Mouse (Mus musculus) stomach, embryonic 16.5 days (tissue): ENCODE results near the gene Gm3776. TPM values are rescaled to one million over a fixed set of nuclear protein-coding genes. Genes with fewer than 3 reads are reported as not detected.
"Not testable (repeated sequence)": the region's sequence is repeated elsewhere in the genome, so short reads cannot be mapped to it uniquely, and the experiment has no call there.

ENCODE experiments used
- ATAC-seq: fragments of 200-750 bp; cut with Nextera tagmentation; 2 replicates; pipeline ENCODE4 v1.8.0; 2017; ENCODE audit warnings: moderate number of reproducible peaks, moderate TSS enrichment; ENCODE audit not compliant: insufficient read depth, low FRiP score
- H3K27ac ChIP-seq: fragments of 300-500 bp; sonication (generic); 2 replicates; pipeline ENCODE4 v1.5.1; 2014; ENCODE audit warnings: low read length
- H3K27me3 ChIP-seq: fragments of 300-500 bp; sonication (generic); 2 replicates; pipeline ENCODE4 v1.6.1; 2014; ENCODE audit warnings: low read length, control low read depth, mixed read lengths; ENCODE audit not compliant: control insufficient read depth, insufficient read depth
- H3K36me3 ChIP-seq: fragments of 300-500 bp; sonication (generic); 2 replicates; pipeline ENCODE4 v1.6.1; 2014; ENCODE audit warnings: low read length; ENCODE audit not compliant: control insufficient read depth, insufficient read depth
- H3K4me1 ChIP-seq: fragments of 300-500 bp; sonication (generic); 2 replicates; pipeline ENCODE4 v1.6.1; 2014; ENCODE audit warnings: low read length, control low read depth, mixed read lengths; ENCODE audit not compliant: control insufficient read depth, insufficient read depth
- H3K4me2 ChIP-seq: fragments of 300-500 bp; sonication (generic); 2 replicates; pipeline ENCODE4 v1.6.1; 2014; ENCODE audit warnings: low read depth, low read length, mixed read lengths
- H3K4me3 ChIP-seq: fragments of 300-500 bp; sonication (generic); replicated peaks from 2 replicates; pipeline ENCODE4 v1.5.1; 2014; ENCODE audit warnings: mild to moderate bottlenecking, low read length
- H3K9ac ChIP-seq: fragments of 300-500 bp; sonication (generic); 2 replicates; pipeline ENCODE4 v1.6.1; 2014; ENCODE audit warnings: low read length
- H3K9me3 ChIP-seq: fragments of 300-500 bp; sonication (generic); replicated peaks from 2 replicates; pipeline ENCODE4 v1.6.1; 2016; ENCODE audit warnings: low read length, control low read depth; ENCODE audit not compliant: control insufficient read depth
- WGBS: fragments of 180-500 bp; shearing (Covaris S2); extraction: QIAGEN DNeasy Blood & Tissue Kit; methylation state at CpG from one replicate; pipeline ENCODE4 v1.1.7; 2014; 5-methylcytosine and 5-hydroxymethylcytosine counted together
- polyA plus RNA-seq: library from polyadenylated mRNA; unstranded; fragments of >200 nt; fragmentation: Nextera tagmentation; extraction: Ambion mirVana; gene quantifications from 2 replicates; pipeline ENCODE4 v1.2.1, GENCODE M21; 2015

Gm3776 gene
- polyA plus RNA-seq, 1 experiment from 2014 or later: 87.2 TPM

DNA sequence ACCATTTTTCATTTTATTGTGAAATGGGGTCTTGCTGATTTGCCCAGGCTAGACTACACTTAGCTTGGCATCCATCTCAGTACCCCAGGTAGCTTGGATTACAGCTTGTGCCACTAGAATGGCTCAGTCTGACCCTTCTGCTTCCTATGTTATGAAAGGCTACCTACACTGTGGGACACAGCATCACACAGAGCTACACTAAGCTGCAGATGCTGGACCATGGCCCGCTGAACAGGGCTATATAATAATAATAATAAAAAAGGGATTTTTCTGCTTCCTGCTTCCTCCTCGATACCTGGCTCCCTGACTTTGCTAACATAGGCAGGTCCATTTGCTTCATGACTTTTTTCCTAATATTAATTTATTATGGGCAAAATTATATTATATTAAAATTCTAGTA, 32.5 kb upstream of the Gm3776 start:
- ATAC-seq: no peak
- no peak overlapping the region for H3K9ac ChIP-seq
- no peaks in the 10 kb centered on the region for H3K9me3 ChIP-seq
- H3K36me3 ChIP-seq: no peaks in the 10 kb centered on the region
- H3K27me3 ChIP-seq: no peaks in the 10 kb centered on the region
- no peak overlapping the region for H3K27ac ChIP-seq
- 91% methylated on average over 2 of the region's 2 CpGs for WGBS
- no peaks in the 10 kb centered on the region for H3K4me1 ChIP-seq
- no peak overlapping the region for H3K4me2 ChIP-seq
- H3K4me3 ChIP-seq: no peak overlapping the region

DNA sequence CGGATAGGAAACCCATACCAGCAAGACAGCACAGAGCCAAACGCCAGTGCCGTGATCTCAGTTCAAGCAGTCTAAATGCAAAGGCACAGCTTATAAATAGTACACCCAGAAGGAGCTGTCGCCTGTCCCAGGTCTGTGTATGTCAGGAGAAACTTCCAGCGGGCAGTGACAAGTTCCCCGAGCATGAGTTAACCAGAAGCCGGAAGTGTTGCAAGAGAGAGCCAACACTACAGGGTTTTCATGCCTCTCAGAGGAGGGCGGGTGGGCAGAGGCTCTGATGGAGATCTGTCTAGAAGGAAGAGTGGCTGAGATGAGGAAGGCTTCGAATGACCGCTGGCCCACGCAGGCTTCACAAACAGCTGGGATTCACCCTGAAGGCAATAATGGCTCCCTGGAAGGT, 31.6 kb upstream of the Gm3776 start:
- Histone ChIP-seq H3K4me1 (no peaks in the 10 kb centered on the region), H3K27me3 (no peaks in the 10 kb centered on the region), H3K4me3 (no peak overlapping the region), H3K36me3 (no peaks in the 10 kb centered on the region), H3K4me2 (no peak overlapping the region), H3K9me3 (no peaks in the 10 kb centered on the region), H3K27ac (no peak overlapping the region), H3K9ac (no peak overlapping the region)
- no peak for ATAC-seq
- WGBS: 73% methylated on average over 11 of the region's 11 CpGs

DNA sequence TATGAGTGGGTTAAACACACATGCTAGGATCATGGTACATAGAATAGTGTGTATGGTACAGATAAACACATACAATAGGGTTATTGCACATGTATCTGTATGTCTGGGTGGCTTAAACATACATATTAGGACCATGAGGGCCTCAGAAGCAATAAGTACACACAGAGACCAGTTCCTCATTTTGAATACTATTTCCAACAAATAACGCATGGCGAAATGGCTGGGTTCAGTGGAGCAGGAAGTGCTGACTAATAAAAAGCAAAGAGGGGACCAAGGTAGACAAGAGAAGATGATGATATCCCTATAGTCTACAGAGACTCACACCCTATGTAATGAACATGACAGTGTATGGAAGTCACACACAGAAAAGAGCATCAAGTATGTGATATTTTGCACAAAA, 28.8 kb upstream of the Gm3776 start:
- no peak overlapping the region for H3K4me3 ChIP-seq
- no peak for ATAC-seq
- no peak overlapping the region for H3K4me2 ChIP-seq
- WGBS: 86% methylated on average over 2 of the region's 2 CpGs
- H3K27me3 ChIP-seq: no peaks in the 10 kb centered on the region
- H3K36me3 ChIP-seq: no peaks in the 10 kb centered on the region
- no peak overlapping the region for H3K9ac ChIP-seq
- H3K9me3 ChIP-seq: no peaks in the 10 kb centered on the region
- H3K27ac ChIP-seq: no peak overlapping the region
- no peaks in the 10 kb centered on the region for H3K4me1 ChIP-seq

DNA sequence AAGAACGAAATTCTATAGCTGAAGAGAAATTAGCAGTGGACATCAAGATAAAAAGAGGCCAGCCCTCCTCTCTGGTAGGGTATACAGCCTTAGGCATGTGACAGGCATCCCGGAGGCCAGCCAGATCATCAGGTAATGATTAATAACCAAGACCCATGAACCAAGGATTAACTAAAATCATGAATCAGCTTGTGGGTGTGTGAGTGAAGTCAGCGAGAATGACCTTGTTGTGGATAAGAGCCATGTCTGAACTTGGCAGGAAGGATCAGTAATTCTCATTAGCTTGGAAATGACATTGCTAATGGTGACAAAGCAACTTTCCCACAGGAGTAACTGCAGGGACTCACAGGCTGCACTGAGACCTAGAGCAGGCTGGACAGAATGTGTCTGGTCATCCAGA, 27.3 kb upstream of the Gm3776 start:
- H3K9me3 ChIP-seq, H3K4me1 ChIP-seq, H3K9ac ChIP-seq, H3K36me3 ChIP-seq, H3K27me3 ChIP-seq, H3K4me2 ChIP-seq, H3K4me3 ChIP-seq: not testable (repeated sequence)
- peak; percentile 66; the same call in 1 of the 2 replicates for ATAC-seq
- H3K27ac ChIP-seq: peak overlapping the region; percentile 67
- WGBS: 43% methylated on average over 3 of the region's 3 CpGs

DNA sequence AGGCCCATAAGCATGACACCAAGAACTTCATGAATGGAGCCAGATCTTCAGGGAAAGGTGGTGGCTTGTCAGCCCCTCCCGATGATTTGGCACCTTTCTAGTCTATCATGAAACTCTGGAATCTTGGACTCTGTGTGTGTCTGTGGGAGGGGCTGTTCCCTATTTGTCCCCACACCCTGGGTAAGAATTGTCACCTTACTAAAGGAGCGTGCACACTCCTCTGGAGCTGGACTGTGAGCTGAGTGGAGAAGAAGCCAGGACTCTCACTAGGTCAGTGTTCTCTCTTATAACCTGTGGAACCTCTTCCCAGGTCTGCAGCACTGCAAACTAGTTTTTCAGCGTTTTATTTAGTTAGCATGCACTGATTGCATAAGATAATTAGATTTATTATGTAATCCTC, 26.5 kb upstream of the Gm3776 start, which contains the start of gene Gsta1:
Gene Gsta1 (plus strand): TSS at position 196 of the 400 bp plus-strand sequence.
- not testable (repeated sequence) for H3K4me2 ChIP-seq
- H3K27ac ChIP-seq: peak within 1 kb of the TSS; percentile 67

DNA sequence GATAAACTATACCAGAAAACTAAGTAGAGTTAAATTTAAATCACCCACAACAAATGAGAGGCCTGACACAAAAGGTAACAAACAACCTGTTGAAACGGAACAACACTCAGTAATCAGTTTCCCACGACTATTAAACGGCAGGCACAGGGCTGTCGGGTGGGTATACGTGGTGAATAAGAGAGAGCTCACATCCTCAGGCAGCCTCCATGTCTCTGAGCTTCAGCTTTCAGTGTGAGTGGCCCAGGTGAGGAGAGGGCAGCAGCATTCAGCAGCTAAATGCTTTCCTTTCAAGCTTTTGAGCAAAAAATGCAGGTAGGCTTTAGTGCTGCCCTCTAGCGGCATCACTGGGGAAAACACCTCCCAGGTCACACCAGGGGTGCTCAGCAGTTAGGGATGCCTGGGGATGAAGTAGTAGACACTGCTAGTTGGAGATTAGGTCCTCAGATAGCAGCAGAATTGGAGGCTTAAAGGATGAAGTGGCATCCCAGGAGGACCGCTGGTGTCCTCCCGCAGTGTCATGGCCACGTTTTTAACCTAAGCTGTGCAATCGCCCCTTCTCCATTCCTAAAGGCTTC, 23.7 kb upstream of the Gm3776 start:
- WGBS: no CpG with 5 or more reads among the region's 10 CpGs
- H3K4me3 ChIP-seq, H3K9me3 ChIP-seq, H3K27me3 ChIP-seq, H3K9ac ChIP-seq, H3K27ac ChIP-seq, H3K4me2 ChIP-seq, H3K36me3 ChIP-seq, H3K4me1 ChIP-seq, ATAC-seq: not testable (repeated sequence)

More for the DNA sequence above, 26.5 kb upstream of the Gm3776 start, which contains the start of gene Gsta1:
- H3K36me3 ChIP-seq, H3K9ac ChIP-seq, H3K27me3 ChIP-seq, H3K4me3 ChIP-seq, H3K4me1 ChIP-seq, H3K9me3 ChIP-seq: not testable (repeated sequence)
- ATAC-seq: 0 out of 2 replicates have a peak, but pooled peaks have one; percentile 49
- 66% methylated on average over 1 of the region's 3 CpGs for WGBS

GRCm38 (mm10) chr9:78255683-78256470, 1.1 kb upstream of the Gm3776 start:
- not testable (repeated sequence) for H3K36me3 ChIP-seq, H3K9ac ChIP-seq, H3K4me3 ChIP-seq, H3K9me3 ChIP-seq, H3K27ac ChIP-seq, H3K27me3 ChIP-seq, H3K4me2 ChIP-seq, H3K4me1 ChIP-seq
- peak; percentile 68 for ATAC-seq
- 69% methylated on average over 4 of the region's 4 CpGs for WGBS

DNA sequence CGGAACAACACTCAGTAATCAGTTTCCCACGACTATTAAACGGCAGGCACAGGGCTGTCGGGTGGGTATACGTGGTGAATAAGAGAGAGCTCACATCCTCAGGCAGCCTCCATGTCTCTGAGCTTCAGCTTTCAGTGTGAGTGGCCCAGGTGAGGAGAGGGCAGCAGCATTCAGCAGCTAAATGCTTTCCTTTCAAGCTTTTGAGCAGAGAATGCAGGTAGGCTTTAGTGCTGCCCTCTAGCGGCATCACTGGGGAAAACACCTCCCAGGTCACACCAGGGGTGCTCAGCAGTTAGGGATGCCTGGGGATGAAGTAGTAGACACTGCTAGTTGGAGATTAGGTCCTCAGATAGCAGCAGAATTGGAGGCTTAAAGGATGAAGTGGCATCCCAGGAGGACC, 2.8 kb downstream of the Gm3776 start:
- ATAC-seq: peak; percentile 52; the same call in 1 of the 2 replicates
- H3K4me3 ChIP-seq, H3K27ac ChIP-seq, H3K36me3 ChIP-seq, H3K27me3 ChIP-seq, H3K4me2 ChIP-seq, H3K4me1 ChIP-seq, H3K9ac ChIP-seq, H3K9me3 ChIP-seq: not testable (repeated sequence)
- WGBS: 0% methylated on average over 1 of the region's 6 CpGs

DNA sequence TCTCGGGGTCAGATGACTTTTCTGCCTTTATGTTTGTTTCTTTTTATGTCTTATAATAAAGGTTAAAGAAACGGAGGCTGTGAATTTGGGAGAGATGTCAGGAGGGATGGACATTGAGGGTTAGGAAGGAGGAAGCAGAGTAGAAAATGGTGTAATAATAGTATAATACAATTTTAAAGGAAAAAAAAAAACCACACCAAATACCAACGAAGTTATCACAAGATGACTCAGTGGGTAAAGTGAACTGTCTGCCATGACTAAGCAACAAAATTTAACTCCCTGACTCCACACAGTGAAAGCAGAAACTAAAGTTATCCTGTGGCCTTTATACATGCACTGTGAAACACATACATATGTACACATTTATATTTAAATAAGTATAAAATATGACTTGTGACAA, 14.0 kb downstream of the Gm3776 start:
- H3K36me3 ChIP-seq, H3K4me3 ChIP-seq, H3K9ac ChIP-seq, H3K9me3 ChIP-seq, H3K27ac ChIP-seq, H3K4me1 ChIP-seq, ATAC-seq, H3K4me2 ChIP-seq, H3K27me3 ChIP-seq: not testable (repeated sequence)
- WGBS: 66% methylated on average over 3 of the region's 3 CpGs
